Mouse (Mus musculus): ENCODE measurements around the gene Fes. TPM values are rescaled to one million over a fixed set of nuclear protein-coding genes. Genes with fewer than 3 reads are reported as not detected.

Gene Fes
- polyA plus RNA-seq, 1 experiment from 2014 or later, result 14.8 TPM

DNA sequence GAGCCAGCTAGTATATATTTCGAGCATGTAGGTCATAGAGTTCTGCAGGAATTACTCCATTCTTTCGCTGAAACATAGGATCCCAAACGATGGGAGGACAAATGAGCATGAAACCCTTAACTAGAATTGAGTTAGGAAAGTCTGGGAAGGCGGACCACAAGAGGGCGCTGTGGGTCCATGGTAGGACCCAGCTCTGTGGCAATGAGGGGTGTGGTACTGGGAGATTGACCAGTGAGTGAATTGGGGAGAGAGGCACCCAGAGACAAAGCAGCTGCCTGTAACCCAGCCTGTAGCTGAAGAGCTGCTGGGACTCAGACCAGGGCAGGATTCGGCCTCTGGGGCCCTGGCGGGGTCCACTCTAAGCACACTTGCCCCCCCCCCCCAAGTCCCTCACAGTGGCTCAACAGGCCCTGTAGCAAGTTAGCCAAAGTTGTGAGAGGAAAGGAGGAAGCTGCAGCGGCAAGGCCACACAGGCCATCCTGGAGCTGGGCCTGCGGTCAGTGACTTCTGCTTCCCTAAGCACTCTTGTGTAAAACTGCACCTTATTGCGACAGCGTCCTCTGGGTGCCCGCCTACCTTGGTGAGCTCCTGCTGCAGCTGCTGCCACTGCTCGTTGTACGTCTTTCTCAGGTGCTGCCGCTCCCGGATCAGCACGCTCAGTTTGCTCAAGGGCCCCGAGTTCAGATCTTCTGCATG lies 1.4 kb downstream of the Fes start:
- Histone ChIP-seq H3K4me3 (peak overlapping the region; percentile 39), H3K4me2 (peak overlapping the region; percentile 53), H3K27me3 (0 out of 2 replicates have a peak, but pooled peaks cover 6% of the 10 kb centered on the region), H3K27ac (peak overlapping the region; percentile 71), H3K36me3 (peaks cover 40% of the 10 kb centered on the region), H3K4me1 (peaks cover 38% of the 10 kb centered on the region), H3K9ac (no peak overlapping the region), H3K9me3 (no peaks in the 10 kb centered on the region)
- peak; percentile 57; the same call in 1 of the 2 replicates for ATAC-seq (ENCODE audit: insufficient number of reproducible peaks, low FRiP score, low TSS enrichment, low read depth)
- WGBS, result 40% methylated on average over 18 of the region's 18 CpGs

DNA sequence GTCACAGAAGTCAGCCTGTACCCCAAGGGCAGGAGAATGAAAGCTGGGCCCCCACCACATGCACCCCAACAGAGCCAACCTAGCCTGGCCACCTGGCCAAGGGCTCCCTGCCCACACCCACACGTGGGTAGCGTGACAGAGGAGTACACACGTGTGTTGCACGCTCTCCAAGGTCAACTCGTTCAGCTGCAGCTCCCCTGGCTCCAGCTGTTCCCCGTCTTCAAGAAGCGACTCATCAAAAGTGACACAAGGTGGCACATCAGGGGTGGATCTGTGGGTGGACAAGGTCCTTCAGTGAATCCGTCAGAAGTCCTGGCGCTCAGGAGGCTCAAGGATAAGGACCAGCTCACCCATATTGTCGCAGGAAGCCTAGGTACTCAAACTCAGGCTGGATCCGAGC lies 4.8 kb downstream of the Fes start:
- no peak overlapping the region for H3K4me3 ChIP-seq
- H3K9me3 ChIP-seq, result no peaks in the 10 kb centered on the region
- no peak overlapping the region for H3K9ac ChIP-seq
- ATAC-seq (ENCODE audit: insufficient number of reproducible peaks, low FRiP score, low TSS enrichment, low read depth), result no peak
- H3K27me3 ChIP-seq, result 0 out of 2 replicates have a peak, but pooled peaks cover 6% of the 10 kb centered on the region
- H3K4me1 ChIP-seq, result peaks cover 17% of the 10 kb centered on the region
- H3K4me2 ChIP-seq, result no peak overlapping the region
- H3K27ac ChIP-seq, result no peak overlapping the region
- H3K36me3 ChIP-seq, result peaks cover 45% of the 10 kb centered on the region
- 72% methylated on average over 11 of the region's 11 CpGs for WGBS

DNA sequence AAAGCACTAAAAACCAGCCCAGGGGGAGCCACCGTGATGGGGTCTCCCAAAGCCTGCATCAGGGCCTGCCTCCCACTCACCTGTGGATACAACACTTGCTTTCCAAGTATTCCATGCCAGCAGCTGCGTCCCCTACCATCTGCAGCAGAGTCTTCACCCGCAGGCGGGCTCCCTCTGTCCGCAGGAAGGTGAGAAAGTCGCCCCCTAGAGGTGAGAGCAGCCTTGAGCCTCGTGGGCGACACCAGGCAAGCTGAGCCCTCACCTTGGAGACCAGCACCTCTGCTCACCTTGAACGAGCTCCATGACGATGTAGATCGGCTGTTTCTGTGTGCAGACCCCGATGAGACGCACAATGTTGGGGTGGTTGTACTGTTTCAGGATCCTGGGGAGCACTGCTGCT lies 8.2 kb downstream of the Fes start:
- Histone ChIP-seq H3K36me3 (peaks cover 45% of the 10 kb centered on the region), H3K4me2 (no peak overlapping the region), H3K27ac (no peak overlapping the region), H3K4me3 (no peak overlapping the region), H3K27me3 (0 out of 2 replicates have a peak, but pooled peaks cover 6% of the 10 kb centered on the region), H3K9me3 (no peaks in the 10 kb centered on the region), H3K9ac (no peak overlapping the region), H3K4me1 (no peaks in the 10 kb centered on the region)
- no peak for ATAC-seq (ENCODE audit: insufficient number of reproducible peaks, low FRiP score, low TSS enrichment, low read depth)
- WGBS, result 61% methylated on average over 13 of the region's 13 CpGs

DNA sequence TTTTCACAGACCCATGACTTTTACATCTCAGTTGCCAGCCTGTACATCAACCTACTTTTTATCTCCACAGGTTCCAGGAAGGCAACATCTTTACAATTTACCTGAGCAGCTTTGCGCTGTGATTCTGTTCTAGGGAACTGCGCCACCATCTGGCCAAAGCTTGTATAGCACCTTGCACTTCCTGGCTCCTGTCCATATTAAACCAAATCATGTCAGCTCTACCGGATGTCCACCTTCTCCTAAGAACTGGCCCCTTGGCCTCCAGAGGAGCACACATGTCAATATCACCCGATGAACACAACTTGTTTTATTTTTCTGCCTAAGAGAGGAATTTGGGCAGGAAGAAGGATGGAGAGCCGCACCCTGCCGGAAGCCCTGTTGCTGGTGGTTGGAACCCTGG lies 10.3 kb downstream of the Fes start:
- H3K4me2 ChIP-seq, result no peak overlapping the region
- no peak overlapping the region for H3K9ac ChIP-seq
- no peak overlapping the region for H3K27ac ChIP-seq
- H3K9me3 ChIP-seq, result no peaks in the 10 kb centered on the region
- H3K27me3 ChIP-seq, result 0 out of 2 replicates have a peak, but pooled peaks cover 4% of the 10 kb centered on the region
- H3K4me3 ChIP-seq, result no peak overlapping the region
- 32% methylated on average over 6 of the region's 6 CpGs for WGBS
- H3K4me1 ChIP-seq, result 0 out of 2 replicates have a peak, but pooled peaks cover 4% of the 10 kb centered on the region
- peaks cover 32% of the 10 kb centered on the region for H3K36me3 ChIP-seq
- no peak for ATAC-seq (ENCODE audit: insufficient number of reproducible peaks, low FRiP score, low TSS enrichment, low read depth)

DNA sequence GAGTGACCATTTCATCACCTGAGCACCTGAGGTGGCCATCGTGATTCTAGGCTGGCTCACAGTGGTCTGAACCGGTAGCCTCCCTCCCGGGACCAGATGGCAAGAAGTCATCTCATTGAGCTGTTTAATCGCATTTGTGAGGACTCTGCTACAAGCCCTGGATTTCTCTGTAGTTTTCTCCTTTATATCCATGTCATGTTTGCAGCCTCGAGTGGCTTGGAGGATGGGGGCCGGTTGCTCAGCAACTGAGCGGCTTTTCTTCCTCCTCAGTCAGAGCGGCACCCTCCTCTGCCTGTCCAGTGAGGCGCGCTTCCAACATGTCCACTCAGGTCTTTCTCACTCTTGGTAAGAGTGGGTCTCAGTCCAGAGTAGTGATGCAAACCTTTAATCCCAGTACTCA lies 11.6 kb downstream of the Fes start:
- Histone ChIP-seq H3K27me3 (no peaks in the 10 kb centered on the region), H3K4me1 (0 out of 2 replicates have a peak, but pooled peaks cover 4% of the 10 kb centered on the region), H3K4me3 (no peak overlapping the region), H3K9me3 (no peaks in the 10 kb centered on the region), H3K36me3 (peaks cover 23% of the 10 kb centered on the region; the same call in 1 of the 2 replicates), H3K9ac (no peak overlapping the region), H3K27ac (no peak overlapping the region), H3K4me2 (no peak overlapping the region)
- 85% methylated on average over 10 of the region's 10 CpGs for WGBS
- no peak for ATAC-seq (ENCODE audit: insufficient number of reproducible peaks, low FRiP score, low TSS enrichment, low read depth)

DNA sequence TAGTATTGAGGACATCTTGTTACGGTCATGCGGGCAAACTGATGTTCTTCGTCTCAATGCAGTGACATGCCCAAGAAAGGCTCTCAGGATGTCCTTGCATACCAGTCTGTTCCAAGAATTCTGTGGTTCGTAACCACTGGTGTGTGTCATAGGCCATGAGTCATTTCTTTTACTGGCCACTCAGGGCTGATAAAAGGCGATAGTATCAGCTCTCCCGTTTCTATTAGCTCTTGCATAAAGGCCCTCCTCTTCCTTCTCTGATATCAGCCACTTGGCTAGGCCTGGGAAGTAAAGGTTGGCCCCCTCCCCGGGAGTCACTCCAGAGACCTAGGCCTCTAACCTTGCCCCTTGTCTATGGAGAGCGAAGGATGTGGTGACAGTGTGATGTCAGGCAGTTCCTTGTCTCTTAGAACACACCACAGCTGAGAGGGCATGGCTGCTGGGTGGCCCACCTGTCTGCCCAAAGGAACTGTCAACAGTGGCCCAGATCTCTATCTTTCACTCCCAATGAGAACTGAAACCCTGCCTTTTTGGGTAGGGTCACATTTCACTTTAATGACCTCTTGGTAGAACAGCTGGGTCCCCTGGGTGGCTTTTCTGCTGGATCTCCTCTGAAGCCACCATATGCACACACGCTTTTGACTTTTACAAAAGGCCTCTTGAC lies 12.2 kb downstream of the Fes start:
- Histone ChIP-seq H3K27ac (no peak overlapping the region), H3K9ac (no peak overlapping the region), H3K4me2 (no peak overlapping the region), H3K27me3 (no peaks in the 10 kb centered on the region), H3K4me1 (0 out of 2 replicates have a peak, but pooled peaks cover 4% of the 10 kb centered on the region), H3K4me3 (no peak overlapping the region), H3K9me3 (no peaks in the 10 kb centered on the region), H3K36me3 (peaks cover 17% of the 10 kb centered on the region; the same call in 1 of the 2 replicates)
- WGBS, result 72% methylated on average over 9 of the region's 9 CpGs
- no peak for ATAC-seq (ENCODE audit: insufficient number of reproducible peaks, low FRiP score, low TSS enrichment, low read depth)

DNA sequence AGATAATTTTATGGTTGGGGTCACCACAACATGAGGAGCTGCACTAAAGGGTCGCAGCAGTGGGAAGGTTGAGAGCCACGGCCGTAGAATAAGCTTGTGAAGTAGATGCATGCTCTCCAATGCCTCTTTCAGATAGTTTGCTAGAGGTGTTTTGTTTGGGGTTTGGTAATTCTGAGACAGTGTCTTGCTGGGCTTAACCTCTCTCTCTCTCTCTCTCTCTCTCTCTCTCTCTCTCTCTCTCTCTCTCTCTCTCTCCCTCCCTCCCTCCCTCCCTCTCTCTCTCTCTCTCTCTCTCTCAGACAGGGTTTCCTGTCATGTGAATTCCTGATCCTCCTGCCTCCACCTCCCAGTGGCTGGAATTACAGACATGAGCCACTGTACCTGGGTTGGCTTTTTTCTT lies 13.0 kb downstream of the Fes start:
- Histone ChIP-seq H3K4me1 (peaks cover 9% of the 10 kb centered on the region), H3K4me3 (no peak overlapping the region), H3K4me2 (no peak overlapping the region), H3K36me3 (peaks cover 12% of the 10 kb centered on the region; the same call in 1 of the 2 replicates), H3K9ac (no peak overlapping the region), H3K27me3 (no peaks in the 10 kb centered on the region), H3K9me3 (no peaks in the 10 kb centered on the region), H3K27ac (no peak overlapping the region)
- WGBS, result 86% methylated on average over 3 of the region's 3 CpGs
- ATAC-seq (ENCODE audit: insufficient number of reproducible peaks, low FRiP score, low TSS enrichment, low read depth), result no peak

DNA sequence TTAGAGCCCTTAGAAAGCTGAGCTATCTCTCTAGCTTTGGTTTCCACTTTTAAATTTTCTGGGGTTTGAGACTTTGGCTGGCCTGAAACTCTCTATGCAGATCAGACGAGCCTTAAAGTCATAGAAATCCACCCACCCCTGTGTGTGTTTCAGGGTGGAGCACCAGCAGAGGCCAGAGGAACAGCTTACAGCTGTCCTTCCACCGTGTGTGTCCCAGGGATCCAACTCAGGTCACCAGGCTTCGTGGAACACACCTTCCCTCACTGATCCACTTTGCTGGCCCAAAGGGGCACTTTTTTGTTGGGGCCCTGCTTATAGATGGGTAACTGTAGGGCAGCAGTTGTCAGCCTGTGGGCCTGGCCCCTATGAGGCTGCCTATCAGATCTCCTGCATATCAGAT lies 13.5 kb downstream of the Fes start:
- Histone ChIP-seq H3K27ac (no peak overlapping the region), H3K4me2 (no peak overlapping the region), H3K4me1 (peaks cover 13% of the 10 kb centered on the region), H3K27me3 (no peaks in the 10 kb centered on the region), H3K9ac (peak overlapping the region; percentile 1; the same call in 1 of the 2 replicates), H3K9me3 (no peaks in the 10 kb centered on the region), H3K4me3 (no peak overlapping the region), H3K36me3 (peaks cover 8% of the 10 kb centered on the region; the same call in 1 of the 2 replicates)
- no peak for ATAC-seq (ENCODE audit: insufficient number of reproducible peaks, low FRiP score, low TSS enrichment, low read depth)
- WGBS, result 45% methylated on average over 3 of the region's 3 CpGs

DNA sequence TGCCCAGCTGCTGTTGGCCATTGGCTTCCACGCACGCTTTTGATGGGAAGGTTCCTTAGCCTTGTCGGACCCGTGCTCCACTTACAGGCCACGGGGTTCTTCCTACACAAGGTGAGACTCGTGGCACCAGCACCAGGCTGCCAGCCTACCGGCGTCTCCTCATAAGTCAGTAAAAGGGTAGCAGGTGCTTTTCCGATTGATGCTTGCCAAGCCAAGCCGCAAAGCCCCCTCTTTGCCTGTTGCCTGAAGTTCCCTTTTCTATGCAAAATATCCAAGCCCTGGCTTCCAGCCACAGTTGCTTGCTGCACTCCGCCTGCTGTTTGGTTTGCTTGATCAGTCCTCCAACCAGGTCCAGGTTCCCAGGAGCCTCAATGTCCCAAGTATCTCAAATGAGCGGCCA lies 13.9 kb downstream of the Fes start:
- 68% methylated on average over 12 of the region's 12 CpGs for WGBS
- H3K36me3 ChIP-seq, result peaks cover 5% of the 10 kb centered on the region; the same call in 1 of the 2 replicates
- H3K27ac ChIP-seq, result no peak overlapping the region
- no peak for ATAC-seq (ENCODE audit: insufficient number of reproducible peaks, low FRiP score, low TSS enrichment, low read depth)
- peaks cover 16% of the 10 kb centered on the region for H3K4me1 ChIP-seq
- H3K4me3 ChIP-seq, result no peak overlapping the region
- no peaks in the 10 kb centered on the region for H3K9me3 ChIP-seq
- H3K4me2 ChIP-seq, result no peak overlapping the region
- peak overlapping the region; percentile 1; the same call in 1 of the 2 replicates for H3K9ac ChIP-seq
- no peaks in the 10 kb centered on the region for H3K27me3 ChIP-seq

DNA sequence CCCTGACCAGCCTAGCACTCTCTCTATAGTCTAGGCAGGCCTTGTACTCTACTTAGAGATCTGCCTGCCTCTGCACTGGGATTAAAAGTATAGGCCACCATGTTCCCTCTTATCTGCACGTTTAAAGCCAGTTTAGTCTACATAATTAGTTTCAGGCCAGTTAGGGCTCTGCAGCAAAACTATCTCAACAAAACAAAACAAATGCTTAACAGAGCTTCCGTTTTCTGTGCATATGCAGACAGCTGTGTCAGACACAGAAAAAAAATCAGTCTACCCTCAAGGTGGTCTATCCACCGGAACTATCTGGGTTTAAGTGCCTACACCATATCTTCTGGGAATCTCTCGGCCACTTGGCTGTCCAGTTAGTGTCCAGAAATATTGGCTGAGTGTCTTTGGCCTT lies 14.4 kb downstream of the Fes start:
- ATAC-seq (ENCODE audit: insufficient number of reproducible peaks, low FRiP score, low TSS enrichment, low read depth), result no peak
- H3K4me1 ChIP-seq, result peaks cover 16% of the 10 kb centered on the region
- H3K36me3 ChIP-seq, result peaks cover 4% of the 10 kb centered on the region; the same call in 1 of the 2 replicates
- WGBS, result 70% methylated on average over 4 of the region's 4 CpGs
- no peaks in the 10 kb centered on the region for H3K27me3 ChIP-seq
- no peak overlapping the region for H3K9ac ChIP-seq
- no peaks in the 10 kb centered on the region for H3K9me3 ChIP-seq
- no peak overlapping the region for H3K4me3 ChIP-seq
- no peak overlapping the region for H3K27ac ChIP-seq
- H3K4me2 ChIP-seq, result no peak overlapping the region

DNA sequence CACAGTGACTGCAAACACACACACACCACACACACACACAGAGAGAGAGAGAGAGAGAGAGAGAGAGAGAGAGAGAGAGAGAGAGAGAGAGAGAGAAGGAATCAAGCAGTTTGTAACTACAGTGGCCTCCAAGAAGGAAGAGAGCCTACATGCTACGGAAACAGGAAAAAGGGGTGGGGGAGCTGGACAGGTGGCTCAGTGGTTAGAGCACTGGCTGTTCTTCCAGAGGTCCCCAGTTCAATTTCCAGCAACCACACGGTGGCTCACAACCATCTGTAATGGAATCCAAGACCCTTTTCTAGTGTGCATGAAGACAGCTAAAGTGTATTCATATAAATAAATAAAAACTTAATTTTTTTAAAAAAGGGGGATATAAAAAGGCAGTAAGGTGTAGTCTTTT lies 15.1 kb downstream of the Fes start:
- 47% methylated on average over 2 of the region's 2 CpGs for WGBS
- no peak for ATAC-seq (ENCODE audit: insufficient number of reproducible peaks, low FRiP score, low TSS enrichment, low read depth)

DNA sequence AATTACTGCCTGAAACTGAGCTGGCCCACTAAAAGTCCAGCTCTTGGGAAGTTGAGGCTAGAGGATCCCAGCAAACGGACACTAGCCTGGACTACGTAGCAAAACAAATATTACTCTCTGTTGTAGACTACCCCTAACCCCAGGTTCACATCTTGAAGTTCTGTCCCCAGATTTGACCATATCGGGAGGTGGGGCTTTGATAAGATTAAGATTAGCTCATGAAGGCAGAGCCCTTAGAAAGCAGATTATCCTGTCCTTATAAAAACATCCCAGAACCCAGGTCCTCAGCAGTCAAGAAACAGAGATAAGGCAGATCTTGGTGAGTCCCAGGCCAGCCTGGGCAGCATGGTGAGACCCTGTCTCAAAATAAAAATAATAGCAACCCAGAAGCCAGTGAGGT lies 15.6 kb downstream of the Fes start:
- Histone ChIP-seq H3K9me3 (no peaks in the 10 kb centered on the region), H3K4me2 (no peak overlapping the region), H3K4me3 (no peak overlapping the region), H3K4me1 (peaks cover 16% of the 10 kb centered on the region), H3K36me3 (peaks cover 14% of the 10 kb centered on the region), H3K27me3 (no peaks in the 10 kb centered on the region), H3K9ac (no peak overlapping the region), H3K27ac (no peak overlapping the region)
- 85% methylated on average over 3 of the region's 3 CpGs for WGBS
- ATAC-seq (ENCODE audit: insufficient number of reproducible peaks, low FRiP score, low TSS enrichment, low read depth), result no peak

More for the DNA sequence above, 15.1 kb downstream of the Fes start:
- Histone ChIP-seq H3K9me3 (no peaks in the 10 kb centered on the region), H3K36me3 (peaks cover 9% of the 10 kb centered on the region), H3K4me1 (peaks cover 16% of the 10 kb centered on the region), H3K9ac (no peak overlapping the region), H3K4me3 (no peak overlapping the region), H3K4me2 (no peak overlapping the region), H3K27ac (no peak overlapping the region), H3K27me3 (no peaks in the 10 kb centered on the region)
